14 mouse cellular contexts compared by ENCODE assay signal in the genomic region with DNA sequence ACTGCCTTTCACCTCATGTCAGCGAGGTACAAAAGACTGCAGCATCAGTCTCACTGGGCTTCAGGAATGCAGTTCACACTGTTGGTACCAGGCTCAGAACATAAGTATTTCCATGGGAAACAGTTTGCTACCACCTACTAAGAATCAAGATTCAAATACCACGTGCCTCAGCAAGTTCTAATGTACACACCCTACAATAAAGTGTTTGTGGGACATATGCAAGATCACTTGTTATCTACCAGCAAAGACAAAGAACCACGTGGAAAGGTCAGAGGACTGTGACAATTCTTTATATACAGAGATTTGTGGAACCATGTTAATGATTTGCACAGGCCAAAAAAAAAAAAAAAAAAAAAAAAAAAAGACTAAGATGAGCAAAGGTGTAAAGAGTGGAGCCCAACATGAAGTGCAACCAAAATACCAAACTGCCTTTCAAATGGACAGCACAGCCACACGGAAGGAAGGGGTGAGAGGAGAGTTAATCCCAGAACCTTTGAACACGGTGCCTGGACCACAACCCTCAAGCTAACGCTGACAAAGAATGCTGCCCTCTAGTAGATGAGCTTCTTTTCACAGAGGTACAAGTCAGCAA.
"Had no signal": no experiment of that assay in that cellular context is flagged by ENCODE, and none has a peak within 500 bp of the region (broad histone marks: within the 10 kb centered on the region; RNA-seq: fewer than 3 reads in every experiment).

No protein-coding gene starts in this region.

- ATAC-seq: midbrain, embryonic 16.5 days had no signal

- H3K9ac ChIP-seq: lung, embryonic 14.5 days; midbrain, embryonic 12.5 days; neural tube, embryonic 12.5 days had no signal

- H3K4me3 ChIP-seq: midbrain, embryonic 10.5 days; midbrain, embryonic 12.5 days; neural tube, embryonic 12.5 days had no signal

- H3K4me1 ChIP-seq: midbrain, embryonic 10.5 days; midbrain, embryonic 12.5 days; neural tube, embryonic 12.5 days had no signal

- H3K27ac ChIP-seq: midbrain, embryonic 10.5 days; midbrain, embryonic 12.5 days; neural tube, embryonic 12.5 days had no signal

- H3K36me3 ChIP-seq: midbrain, embryonic 10.5 days; midbrain, embryonic 12.5 days; neural tube, embryonic 12.5 days had no signal

- H3K9me3 ChIP-seq: midbrain, embryonic 10.5 days; midbrain, embryonic 12.5 days; neural tube, embryonic 12.5 days had no signal

- H3K4me2 ChIP-seq: lung, embryonic 14.5 days; midbrain, embryonic 12.5 days; neural tube, embryonic 12.5 days had no signal

- DNase-seq: lung, adult 18-20 months; lung, embryonic 14.5 days; lung, postnatal 10 days; lung, postnatal 4 days; midbrain, embryonic 14.5 days; right cerebral cortex, postnatal 14 days; spleen, adult 18-20 months; thymus, adult 18-20 months; thymus, postnatal 14 days; thymus, postnatal 36 days had no signal

- H3K27me3 ChIP-seq: midbrain, embryonic 12.5 days; neural tube, embryonic 12.5 days had no signal
